Mouse (Mus musculus) gastrocnemius, adult 8-10 months (tissue): ENCODE results near the gene Triobp. TPM values are rescaled to one million over a fixed set of nuclear protein-coding genes. Genes with fewer than 3 reads are reported as not detected.
"Not testable (repeated sequence)": the region's sequence is repeated elsewhere in the genome, so short reads cannot be mapped to it uniquely, and the experiment has no call there.

ENCODE experiments used
- DNase-seq, 2 experiments: peaks; one replicate each; pipeline ENCODE4 v3.0.0; 2022; ENCODE audit warnings: low spot score in 2 of 2
- total RNA-seq, 4 experiments: library from RNA; stranded (reverse); gene quantifications; 2 replicates each; pipeline ENCODE4 v1.2.4; 2022

Triobp gene
- total RNA-seq, 4 experiments from 2014 or later, result 38.3 to 69.6 (median 41.9) TPM

DNA sequence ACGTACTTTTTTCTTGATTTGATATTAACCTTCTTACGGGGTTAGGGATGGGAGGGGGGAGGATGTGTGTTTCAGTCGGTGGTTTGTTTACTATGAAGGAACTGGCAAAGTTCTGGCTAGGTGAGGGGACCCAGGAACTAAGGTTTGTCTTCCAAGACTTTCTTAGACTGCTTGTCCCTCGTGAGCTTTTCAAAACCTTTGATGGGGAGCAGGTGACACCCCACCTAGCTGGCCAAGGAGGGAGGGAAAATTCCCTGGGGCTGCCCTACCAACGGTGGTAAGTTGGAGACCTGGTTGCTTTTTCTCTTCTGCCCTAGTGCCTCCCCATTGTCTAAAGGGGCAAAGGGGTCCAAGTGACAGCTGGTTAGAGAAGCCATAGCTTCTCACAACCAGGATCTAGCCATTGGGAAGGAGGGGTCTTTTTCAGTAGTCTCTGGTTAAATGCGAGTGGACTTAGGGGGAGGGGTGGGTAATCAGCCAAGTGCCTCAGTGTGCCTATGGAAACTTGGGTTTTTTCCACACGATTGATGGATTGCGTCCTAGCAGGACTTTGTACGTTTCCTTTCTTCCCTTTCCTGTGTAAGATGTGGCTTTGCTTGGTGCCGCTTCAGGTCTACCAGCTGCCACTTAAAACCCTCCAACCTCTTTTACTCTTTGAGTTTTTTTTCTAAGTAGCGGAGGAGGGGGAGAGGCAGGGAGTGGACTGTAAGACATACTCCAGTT is 82.2 kb downstream of the Triobp start:
- no peak for DNase-seq

DNA sequence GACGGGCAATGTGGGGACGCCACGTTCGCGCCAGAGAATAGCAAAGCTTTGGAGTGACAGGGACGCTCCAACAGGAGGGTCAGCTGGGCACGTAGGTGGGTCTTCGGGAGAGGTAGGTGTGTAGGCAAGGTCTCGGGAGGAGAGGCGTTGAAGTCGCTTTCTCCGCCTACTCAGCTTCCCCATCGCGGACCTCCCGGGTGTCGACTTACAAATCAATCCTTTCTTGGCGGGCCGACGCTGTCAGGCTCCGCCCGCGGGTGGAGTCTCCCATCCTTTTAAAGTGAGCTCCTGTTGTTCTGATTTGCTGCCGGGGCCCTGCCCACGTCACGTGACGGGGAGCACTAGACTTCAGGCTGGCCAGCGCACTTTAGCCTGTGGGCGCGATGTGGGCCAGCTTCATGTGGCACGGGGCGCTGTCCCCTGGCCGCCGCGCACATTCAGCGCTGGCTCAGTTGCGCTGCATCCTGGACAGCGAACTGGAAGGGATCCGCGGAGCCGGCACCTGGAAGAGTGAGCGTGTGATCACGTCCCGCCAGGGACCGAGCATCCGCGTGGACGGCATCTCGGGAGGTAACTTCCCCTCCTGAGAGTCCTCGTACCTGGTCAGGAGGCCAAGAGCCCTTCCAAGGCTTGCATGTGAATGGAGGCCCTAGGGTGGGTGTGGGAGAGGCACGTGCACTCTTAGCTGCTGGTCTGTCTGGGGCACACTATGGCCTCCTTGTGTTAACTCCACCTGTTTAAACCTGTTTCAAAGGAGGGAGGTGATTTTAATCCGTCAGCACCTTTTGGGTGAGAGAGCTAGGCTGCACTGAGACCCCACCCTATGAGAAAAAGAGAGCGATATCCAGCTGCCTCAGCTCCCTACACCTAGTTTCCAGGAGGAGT is 83.3 kb downstream of the Triobp start:
- peak; percentile 85 to 94 for DNase-seq

DNA sequence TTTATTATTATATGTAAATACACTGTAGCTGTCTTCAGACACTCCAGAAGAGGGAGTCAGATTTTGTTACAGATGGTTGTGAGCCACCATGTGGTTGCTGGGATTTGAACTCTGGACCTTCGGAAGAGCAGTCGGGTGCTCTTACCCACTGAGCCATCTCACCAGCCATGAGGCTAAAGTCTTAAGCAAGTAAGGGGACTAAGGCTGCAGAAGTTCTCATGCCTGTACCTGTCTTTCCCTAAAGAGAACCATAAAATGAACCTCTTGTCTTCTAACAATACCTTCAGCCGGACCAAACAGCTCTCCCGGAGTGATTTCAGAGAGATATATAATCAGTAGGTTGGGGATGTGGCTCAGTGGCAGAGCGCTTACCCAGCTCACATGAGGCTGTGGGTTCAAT is 84.4 kb downstream of the Triobp start:
- DNase-seq, result not testable (repeated sequence)

- peak; percentile 46 to 64 for DNase-seq
Measured at GRCm38 (mm10) chr15:79037913-79038328, 90.4 kb downstream of the Triobp start.

DNA sequence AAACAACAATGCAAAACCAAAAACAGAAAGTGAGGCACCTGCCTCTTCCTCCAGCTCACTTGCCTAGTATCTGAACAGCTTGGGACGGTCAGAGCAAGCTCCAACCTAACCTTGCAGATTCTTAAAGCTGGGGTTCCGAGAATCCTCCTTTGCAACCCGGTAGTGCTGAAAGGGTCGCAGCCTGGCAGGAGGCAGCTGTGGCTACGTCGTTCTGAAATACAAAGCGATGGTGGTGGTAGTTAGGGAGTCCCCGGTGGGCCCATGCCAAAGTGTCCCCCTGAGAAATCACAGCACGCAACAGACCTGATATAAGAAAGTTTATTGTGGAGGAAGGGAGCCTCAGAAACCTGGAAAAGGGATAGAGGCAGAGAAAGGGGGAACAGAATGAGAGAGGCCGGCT is 90.8 kb downstream of the Triobp start:
- no peak for DNase-seq

DNA sequence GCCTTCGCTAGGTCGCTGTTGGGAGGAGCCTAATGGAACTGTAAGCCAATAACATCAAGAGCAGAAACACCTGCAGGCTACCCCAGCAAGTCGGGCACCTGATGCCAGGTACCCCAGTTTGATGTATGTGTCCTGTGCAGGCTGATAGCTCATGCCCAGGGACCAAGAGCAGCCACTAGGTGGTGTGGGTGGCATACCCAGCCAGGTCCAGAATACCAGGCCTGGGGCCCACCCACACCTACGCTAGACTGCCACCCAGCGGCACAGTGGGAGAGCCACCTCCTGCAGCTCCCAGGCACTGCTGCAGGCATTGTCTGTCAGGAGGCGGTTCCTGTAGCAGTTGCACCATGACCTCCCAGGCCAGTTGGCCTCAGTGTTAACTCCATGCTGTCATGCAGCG is 91.3 kb downstream of the Triobp start:
- peak; percentile 47 to 69 for DNase-seq

DNA sequence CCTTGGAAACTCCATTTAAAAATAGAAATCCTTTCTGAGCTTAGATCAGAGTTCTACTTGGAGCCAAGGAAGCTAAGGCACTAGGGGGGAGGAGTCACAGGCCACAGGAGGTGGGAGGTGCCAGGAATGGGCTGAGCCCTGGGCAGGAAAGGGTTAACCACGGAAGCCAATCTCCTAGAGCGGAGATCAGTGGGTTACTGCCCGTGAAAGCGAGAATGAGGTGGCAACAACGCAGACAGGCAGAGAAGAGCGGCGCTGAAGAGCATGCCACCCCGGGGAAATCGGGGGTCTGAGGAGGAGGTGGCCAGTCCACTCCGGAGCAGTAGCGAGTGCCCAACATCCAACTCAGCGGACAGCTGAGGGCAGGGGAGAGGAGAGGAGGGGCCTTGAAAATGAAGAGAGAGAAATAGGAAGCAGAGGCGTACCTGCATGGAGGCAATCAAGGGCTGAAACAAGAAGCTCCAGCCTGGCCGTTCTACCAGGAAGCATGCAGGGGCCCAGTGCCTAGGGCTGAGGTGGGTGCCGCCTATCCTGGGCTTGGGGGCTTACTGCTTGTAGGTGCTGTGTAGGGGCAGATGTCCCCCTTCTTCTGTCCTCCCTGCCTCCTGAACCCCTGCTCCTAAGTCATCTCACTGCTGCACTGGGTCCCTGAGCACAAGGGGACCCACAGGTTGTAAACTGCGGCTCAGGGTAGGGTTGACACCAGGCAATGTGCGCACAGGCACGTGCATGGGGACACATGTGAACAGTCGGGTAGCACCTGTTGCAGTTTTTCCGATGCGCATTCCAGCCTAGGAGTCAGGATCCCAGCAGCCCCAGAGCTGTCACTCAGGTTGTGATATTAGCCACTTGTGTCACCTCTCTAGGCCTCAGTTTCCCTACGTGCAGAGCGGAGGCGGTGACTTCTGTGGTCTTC is 93.2 kb downstream of the Triobp start:
- no peak for DNase-seq

GRCm38 (mm10) chr15:79041585-79041984 is 94.1 kb downstream of the Triobp start, which contains the start of gene Galr3:
Gene Galr3 (plus strand): TSS chr15:79041885.
- no peak for DNase-seq

DNA sequence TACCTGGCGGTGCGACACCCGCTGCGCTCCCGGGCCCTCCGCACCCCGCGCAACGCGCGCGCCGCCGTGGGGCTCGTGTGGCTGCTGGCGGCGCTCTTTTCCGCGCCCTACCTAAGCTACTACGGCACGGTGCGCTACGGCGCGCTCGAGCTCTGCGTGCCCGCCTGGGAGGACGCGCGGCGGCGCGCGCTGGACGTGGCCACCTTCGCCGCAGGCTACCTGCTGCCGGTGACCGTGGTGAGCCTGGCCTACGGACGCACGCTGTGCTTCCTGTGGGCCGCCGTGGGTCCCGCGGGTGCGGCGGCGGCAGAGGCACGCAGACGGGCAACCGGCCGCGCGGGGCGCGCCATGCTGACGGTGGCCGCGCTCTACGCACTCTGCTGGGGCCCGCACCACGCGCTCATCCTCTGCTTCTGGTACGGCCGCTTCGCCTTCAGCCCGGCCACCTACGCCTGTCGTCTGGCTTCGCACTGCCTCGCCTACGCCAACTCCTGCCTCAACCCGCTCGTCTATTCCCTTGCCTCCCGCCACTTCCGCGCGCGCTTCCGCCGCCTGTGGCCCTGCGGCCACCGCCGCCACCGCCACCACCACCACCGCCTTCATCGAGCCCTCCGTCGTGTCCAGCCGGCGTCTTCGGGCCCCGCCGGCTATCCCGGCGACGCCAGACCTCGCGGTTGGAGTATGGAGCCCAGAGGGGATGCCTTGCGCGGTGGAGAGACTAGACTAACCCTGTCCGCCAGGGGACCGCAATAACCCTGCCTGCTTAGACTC is 95.4 kb downstream of the Triobp start:
- DNase-seq, result no peak

DNA sequence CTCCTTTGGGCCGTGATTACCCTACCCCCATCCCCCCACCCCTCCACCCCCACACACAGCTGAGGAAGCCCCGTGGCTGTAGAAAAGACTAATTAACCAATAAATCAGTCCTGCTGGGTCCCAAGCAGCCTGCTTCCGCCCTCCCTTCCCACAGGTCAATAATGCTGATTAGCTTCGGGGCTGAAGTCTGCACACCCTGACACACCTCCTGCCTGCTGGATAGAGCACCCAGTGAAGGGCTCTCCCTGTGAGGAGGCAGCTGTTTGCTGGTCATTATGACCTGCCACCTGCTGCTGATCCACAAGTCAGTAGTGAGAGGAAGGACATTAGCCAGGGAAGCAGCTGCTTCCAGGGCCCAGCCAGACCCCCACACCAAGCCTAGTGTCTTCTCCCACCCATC is 97.3 kb downstream of the Triobp start:
- DNase-seq, result no peak

DNA sequence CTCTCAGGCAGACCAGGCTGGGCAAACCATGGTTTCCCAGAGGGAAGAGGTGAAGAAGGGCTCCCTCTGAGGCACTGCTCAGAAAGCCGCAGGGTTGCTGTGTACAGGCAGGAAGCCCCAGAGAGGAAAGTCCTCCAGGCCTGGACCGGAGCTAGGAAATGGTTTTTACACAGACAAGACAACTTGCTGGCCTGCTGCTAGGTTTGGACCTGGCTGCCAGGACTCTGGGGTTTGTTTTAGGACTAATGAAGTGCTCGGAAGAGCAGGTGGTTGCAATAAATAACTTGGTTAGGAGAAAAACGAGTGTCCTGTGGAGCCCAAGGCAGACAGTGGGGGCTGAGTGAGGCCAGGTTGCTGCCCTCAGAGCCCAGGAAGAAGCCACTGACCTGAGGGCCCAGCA is 100.7 kb downstream of the Triobp start:
- DNase-seq, result no peak

DNA sequence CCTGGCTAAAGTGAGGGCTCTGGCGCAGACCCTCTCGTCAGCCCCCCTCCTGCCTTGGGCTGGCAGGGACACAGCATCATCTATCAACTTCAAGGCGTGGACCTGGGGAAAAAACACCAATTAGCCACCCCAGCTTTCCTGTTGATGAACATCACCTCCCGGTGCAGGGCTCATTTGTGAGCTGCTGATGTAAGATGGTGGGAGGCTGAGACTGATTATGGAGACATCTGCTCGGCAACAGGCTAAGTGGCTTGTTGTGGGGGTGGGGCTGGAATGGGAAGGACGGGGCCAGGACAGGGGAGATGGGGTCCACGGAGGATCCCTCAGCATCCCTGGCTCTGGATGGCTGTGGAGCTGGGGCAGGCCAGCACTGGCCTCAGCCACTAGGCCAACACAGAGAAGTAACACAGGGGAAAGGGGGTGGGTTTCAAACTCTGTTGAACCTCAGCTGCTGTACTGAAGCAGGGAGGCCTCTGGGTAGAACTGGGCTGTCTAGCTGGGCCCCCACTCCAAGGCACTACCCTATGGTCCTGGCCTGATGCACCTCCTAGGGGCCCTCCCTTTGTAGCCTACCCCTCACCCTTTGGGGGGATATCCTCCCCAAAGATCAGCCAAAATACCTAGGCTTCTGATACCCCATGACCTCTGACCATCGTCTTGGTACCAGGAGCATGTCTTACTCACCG is 102.8 kb downstream of the Triobp start:
- DNase-seq, result no peak

- no peak for DNase-seq
Measured at GRCm38 (mm10) chr15:79050964-79051363, 103.4 kb downstream of the Triobp start.

- DNase-seq, result no peak
Measured at GRCm38 (mm10) chr15:79051461-79052360, 104.2 kb downstream of the Triobp start.

GRCm38 (mm10) chr15:79052366-79052765 is 104.8 kb downstream of the Triobp start:
- no peak for DNase-seq
